Mouse (Mus musculus) limb, embryonic 14.5 days (tissue): Measurements from ENCODE around the gene Senp3. TPM values are rescaled to one million over a fixed set of nuclear protein-coding genes. Genes with fewer than 3 reads are reported as not detected.

Source experiments
- ATAC-seq: fragments of 200-750 bp; cut with Nextera tagmentation; 2 replicates; pipeline ENCODE4 v1.8.0; 2017; ENCODE audit warnings: low read depth, moderate number of reproducible peaks, moderate TSS enrichment; ENCODE audit not compliant: low FRiP score
- DNase-seq: peaks from one replicate; pipeline ENCODE4 v3.0.0-alpha.2; 2015; ENCODE audit warnings: low spot score
- H3K27ac ChIP-seq: fragments of 300-500 bp; sonication (generic); replicated peaks from 2 replicates; pipeline ENCODE4 v1.5.1; 2014; ENCODE audit warnings: low read depth, mild to moderate bottlenecking, low read length, moderate library complexity, mixed read lengths
- H3K27me3 ChIP-seq: fragments of 300-500 bp; sonication (generic); 2 replicates; pipeline ENCODE4 v1.6.1; 2014; ENCODE audit warnings: low read length, mixed read lengths; ENCODE audit not compliant: control insufficient read depth, insufficient read depth
- H3K36me3 ChIP-seq: fragments of 300-500 bp; sonication (generic); 2 replicates; pipeline ENCODE4 v1.6.1; 2014; ENCODE audit warnings: mild to moderate bottlenecking, low read length, moderate library complexity, mixed read lengths; ENCODE audit not compliant: control insufficient read depth, insufficient read depth
- H3K4me1 ChIP-seq: fragments of 300-500 bp; sonication (generic); 2 replicates; pipeline ENCODE4 v1.6.1; 2014; ENCODE audit warnings: antibody characterized with exemption, low read length, mixed read lengths; ENCODE audit not compliant: control insufficient read depth, insufficient read depth
- H3K4me2 ChIP-seq: fragments of 300-500 bp; sonication (generic); replicated peaks from 2 replicates; pipeline ENCODE4 v1.6.1; 2014; ENCODE audit warnings: low read depth, mild to moderate bottlenecking, low read length, moderate library complexity; ENCODE audit not compliant: severe bottlenecking
- H3K4me3 ChIP-seq: fragments of 300-500 bp; sonication (generic); replicated peaks from 2 replicates; pipeline ENCODE4 v1.5.1; 2014; ENCODE audit warnings: low read length
- H3K9ac ChIP-seq: fragments of 300-500 bp; sonication (generic); 2 replicates; pipeline ENCODE4 v1.6.1; 2014; ENCODE audit warnings: mild to moderate bottlenecking, low read depth, low read length, moderate library complexity; ENCODE audit not compliant: severe bottlenecking
- H3K9me3 ChIP-seq: fragments of 300-500 bp; sonication (generic); 2 replicates; pipeline ENCODE4 v1.6.1; 2016; ENCODE audit warnings: low read length; ENCODE audit not compliant: control insufficient read depth
- POLR2A ChIP-seq: fragments of 200-500 bp; IDR thresholded peaks from 2 replicates; pipeline ENCODE4 v1.8.0; 2012; ENCODE audit warnings: inconsistent platforms, mild to moderate bottlenecking, moderate library complexity, borderline replicate concordance; ENCODE audit not compliant: insufficient read depth, insufficient read length; ENCODE audit errors: extremely low read depth
- WGBS: fragments of 180-500 bp; shearing (Covaris S2); extraction: QIAGEN DNeasy Blood & Tissue Kit; methylation state at CpG from one replicate; pipeline ENCODE4 v1.1.7; 2014; 5-methylcytosine and 5-hydroxymethylcytosine counted together
- polyA plus RNA-seq, 2 experiments: library from polyadenylated mRNA; depleted of rRNA in 1 of 2; stranded (reverse) in 1 of 2; unstranded in 1 of 2; fragments of >200 nt; fragmentation: Nextera tagmentation in 1 of 2; extraction: Ambion mirVana in 1 of 2; gene quantifications; 2 replicates each; pipeline versions ENCODE4 v1.2.1 to v1.2.3; 2012 to 2014

Gene Senp3
- polyA plus RNA-seq, 2 experiments: 95.4 to 172 TPM

- Histone ChIP-seq H3K9me3 (0 out of 2 replicates have a peak, but pooled peaks cover 5% of the 10 kb centered on the region), H3K9ac (no peak overlapping the region), H3K4me2 (no peak overlapping the region), H3K27me3 (no peaks in the 10 kb centered on the region), H3K36me3 (no peaks in the 10 kb centered on the region), H3K4me1 (peaks cover 7% of the 10 kb centered on the region), H3K27ac (no peak overlapping the region), H3K4me3 (no peak overlapping the region)
- no peak for TF ChIP-seq POLR2A
- 78% methylated on average over 5 of the region's 5 CpGs for WGBS
- DNase-seq: no peak
- no peak for ATAC-seq
Measured at GRCm38 (mm10) chr11:69698574-69698973, 16.7 kb upstream of the Senp3 start.

GRCm38 (mm10) chr11:69697396-69697795, 15.5 kb upstream of the Senp3 start:
- Histone ChIP-seq H3K36me3 (no peaks in the 10 kb centered on the region), H3K27me3 (no peaks in the 10 kb centered on the region), H3K4me3 (no peak overlapping the region), H3K4me2 (no peak overlapping the region), H3K9ac (no peak overlapping the region), H3K4me1 (peaks cover 7% of the 10 kb centered on the region), H3K27ac (no peak overlapping the region), H3K9me3 (0 out of 2 replicates have a peak, but pooled peaks cover 5% of the 10 kb centered on the region)
- DNase-seq (no peak), ATAC-seq (no peak)
- WGBS: 90% methylated on average over 3 of the region's 3 CpGs
- no peak for TF ChIP-seq POLR2A

GRCm38 (mm10) chr11:69695361-69696181, 13.7 kb upstream of the Senp3 start, which contains the start of the genes Tnfsf12 and Tnfsfm13:
Gene Tnfsf12 (minus strand): TSS chr11:69695849.
Gene Tnfsfm13 (minus strand): TSS chr11:69696098.
- WGBS: under 1% methylated on average over 38 of the region's 41 CpGs
- 0 out of 2 replicates have a peak, but pooled peaks cover 5% of the 10 kb centered on the region for H3K9me3 ChIP-seq
- H3K9ac ChIP-seq: peak within 1 kb of the TSS; percentile 83
- peaks cover 7% of the 10 kb centered on the region for H3K4me1 ChIP-seq
- TF ChIP-seq POLR2A: 0 out of 2 replicates have a peak, but pooled peaks have one; percentile 28
- no peaks in the 10 kb centered on the region for H3K27me3 ChIP-seq
- peak within 1 kb of the TSS; percentile 53 for H3K4me3 ChIP-seq
- no peaks in the 10 kb centered on the region for H3K36me3 ChIP-seq
- H3K4me2 ChIP-seq: peak within 1 kb of the TSS; percentile 91
- DNase-seq (peak; percentile 60), ATAC-seq (peak; percentile 59; the same call in 1 of the 2 replicates)
- H3K27ac ChIP-seq: peak within 1 kb of the TSS; percentile 75

- H3K9ac ChIP-seq: peak overlapping the region; percentile 83
- no peak for TF ChIP-seq POLR2A
- H3K4me3 ChIP-seq: peak overlapping the region; percentile 53
- peak overlapping the region; percentile 91 for H3K4me2 ChIP-seq
- H3K27me3 ChIP-seq: no peaks in the 10 kb centered on the region
- no peak for ATAC-seq
- DNase-seq: no peak
- 0 out of 2 replicates have a peak, but pooled peaks cover 5% of the 10 kb centered on the region for H3K9me3 ChIP-seq
- H3K36me3 ChIP-seq: no peaks in the 10 kb centered on the region
- WGBS: 13% methylated on average over 6 of the region's 6 CpGs
- H3K27ac ChIP-seq: no peak overlapping the region
- peaks cover 7% of the 10 kb centered on the region for H3K4me1 ChIP-seq
Measured at GRCm38 (mm10) chr11:69695046-69695360, 13.1 kb upstream of the Senp3 start.

DNA sequence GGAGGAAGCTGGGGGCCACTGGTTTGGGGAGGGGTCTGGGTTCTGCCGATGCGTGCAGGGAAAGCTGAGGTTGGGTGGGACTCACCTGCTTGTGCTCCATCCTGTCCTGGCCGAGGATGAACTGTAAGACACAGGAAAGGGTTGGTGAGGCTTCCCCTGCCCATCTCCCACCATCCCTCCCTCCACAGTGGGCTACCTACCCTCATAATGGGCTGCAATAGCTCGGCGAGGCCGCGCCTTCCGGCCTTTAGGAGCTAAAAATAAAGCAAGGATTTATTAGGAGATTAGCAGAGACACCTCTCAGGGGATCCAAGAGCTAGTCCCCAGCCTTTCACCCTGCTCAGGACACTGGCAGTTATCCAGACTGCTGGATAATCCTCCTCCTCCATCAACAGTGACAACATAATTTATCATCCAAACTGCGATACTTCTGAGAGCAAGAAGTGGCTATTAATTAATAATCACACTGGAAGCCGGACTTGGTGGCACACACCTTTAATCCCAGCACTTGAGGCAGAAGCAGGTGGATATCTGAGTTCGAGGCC, 11.6 kb upstream of the Senp3 start:
- WGBS: 64% methylated on average over 11 of the region's 11 CpGs
- peaks cover 7% of the 10 kb centered on the region for H3K4me1 ChIP-seq
- no peaks in the 10 kb centered on the region for H3K36me3 ChIP-seq
- H3K27ac ChIP-seq: no peak overlapping the region
- H3K27me3 ChIP-seq: no peaks in the 10 kb centered on the region
- no peak overlapping the region for H3K4me2 ChIP-seq
- no peak for ATAC-seq
- TF ChIP-seq POLR2A: no peak
- no peak overlapping the region for H3K9ac ChIP-seq
- 0 out of 2 replicates have a peak, but pooled peaks cover 1% of the 10 kb centered on the region for H3K9me3 ChIP-seq
- no peak overlapping the region for H3K4me3 ChIP-seq
- DNase-seq: no peak
